Mouse (Mus musculus) mouse embryonic stem cell (cell line): ENCODE data around the gene Cdc20.

Experiments
- in situ Hi-C, 2 experiments: fragments of 300-500 bp; cut with MboI; formaldehyde crosslinking; loops; 1 replicate in 1 of 2; 3 replicates in 1 of 2; pipeline ENCODE4 v1.14.3; 2019 to 2020; ENCODE audit warnings: low sequenced_read_pairs in 2 of 2, low pct_unique_long_range_greater_than_20kb in 1 of 2, mixed read lengths in 1 of 2; ENCODE audit not compliant: unreplicated experiment in 1 of 2

Cdc20 gene

GRCm38 (mm10) chr4:118425374-118425773 lies 11.8 kb downstream of the Cdc20 start:
- in situ Hi-C loops = no loop called here

GRCm38 (mm10) chr4:118424541-118425160 lies 12.5 kb downstream of the Cdc20 start:
- in situ Hi-C loops = no loop called here

DNA sequence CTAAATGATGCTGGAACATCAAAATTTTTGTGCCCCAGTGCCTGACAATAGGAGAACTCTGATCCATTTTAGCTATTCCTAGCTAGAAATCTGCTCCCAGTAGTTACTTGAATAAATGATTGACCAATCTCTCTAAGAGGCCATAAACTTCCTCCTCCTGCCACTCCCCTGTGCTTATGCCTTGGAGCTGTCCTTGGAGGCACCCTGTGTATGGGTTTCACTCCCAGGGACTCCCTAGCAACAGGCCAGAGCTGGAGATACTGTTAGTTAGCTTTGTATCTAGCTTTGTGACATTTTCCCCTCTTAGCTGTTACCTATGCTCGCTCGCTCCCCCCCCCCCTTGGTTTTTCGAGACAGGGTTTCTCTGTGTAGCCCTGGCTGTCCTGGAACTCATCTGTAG lies 15.8 kb downstream of the Cdc20 start:
- in situ Hi-C loops = no loop called here

GRCm38 (mm10) chr4:118417112-118417797 lies 19.9 kb downstream of the Cdc20 start:
- in situ Hi-C loops = no loop called here

DNA sequence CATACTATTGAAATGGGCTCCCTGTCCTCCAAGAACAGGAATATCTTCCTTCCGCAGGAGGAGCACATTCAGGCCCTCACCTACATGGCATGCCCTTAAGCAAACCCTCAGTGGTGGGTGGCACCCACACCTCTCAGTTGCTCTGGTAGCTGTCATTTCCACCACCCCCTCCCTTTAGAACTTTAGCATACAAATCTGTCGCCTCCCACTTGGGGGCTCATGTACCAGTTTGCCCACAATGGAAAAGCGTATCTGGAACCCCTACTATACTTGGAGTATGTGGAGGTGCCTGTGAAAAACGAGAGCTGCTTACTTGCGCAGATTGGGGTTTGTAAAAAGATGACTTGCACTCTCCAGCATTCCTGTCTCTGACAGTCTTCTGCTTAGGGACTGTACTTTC lies 20.8 kb downstream of the Cdc20 start:
- in situ Hi-C loops = no loop called here

GRCm38 (mm10) chr4:118415779-118416178 lies 21.4 kb downstream of the Cdc20 start:
- in situ Hi-C loops = no loop called here

DNA sequence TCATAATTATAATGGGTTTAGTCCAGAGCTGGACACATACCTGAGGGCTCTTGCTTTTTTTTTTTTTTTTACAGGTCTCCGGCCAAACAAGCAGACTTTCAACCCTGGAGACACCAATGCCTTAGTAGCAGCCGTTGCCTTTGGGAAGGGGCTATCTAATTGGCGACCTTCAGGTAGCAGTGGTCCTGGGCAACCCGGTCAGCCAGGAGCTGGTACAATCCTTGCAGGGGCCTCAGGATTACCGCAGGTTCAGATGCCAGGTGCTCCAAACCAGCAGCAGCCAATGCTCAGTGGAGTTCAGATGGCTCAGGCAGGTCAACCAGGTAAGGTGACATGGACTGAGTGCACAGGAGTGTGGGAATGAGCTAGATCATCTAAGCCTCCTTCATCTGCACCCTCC lies 23.6 kb downstream of the Cdc20 start:
- in situ Hi-C loops = no loop called here

- in situ Hi-C loops = no loop called here
Observed at GRCm38 (mm10) chr4:118410871-118411270, 26.3 kb downstream of the Cdc20 start.

- in situ Hi-C loops = no loop called here
Observed at GRCm38 (mm10) chr4:118409142-118409900, 27.8 kb downstream of the Cdc20 start, which contains the start of the genes Szt2 and Med8. Szt2 (minus strand) TSS chr4:118409273. Med8 (plus strand) TSS chr4:118409337.

- in situ Hi-C loops = no loop called here
Observed at GRCm38 (mm10) chr4:118402701-118403100, 34.5 kb downstream of the Cdc20 start.

DNA sequence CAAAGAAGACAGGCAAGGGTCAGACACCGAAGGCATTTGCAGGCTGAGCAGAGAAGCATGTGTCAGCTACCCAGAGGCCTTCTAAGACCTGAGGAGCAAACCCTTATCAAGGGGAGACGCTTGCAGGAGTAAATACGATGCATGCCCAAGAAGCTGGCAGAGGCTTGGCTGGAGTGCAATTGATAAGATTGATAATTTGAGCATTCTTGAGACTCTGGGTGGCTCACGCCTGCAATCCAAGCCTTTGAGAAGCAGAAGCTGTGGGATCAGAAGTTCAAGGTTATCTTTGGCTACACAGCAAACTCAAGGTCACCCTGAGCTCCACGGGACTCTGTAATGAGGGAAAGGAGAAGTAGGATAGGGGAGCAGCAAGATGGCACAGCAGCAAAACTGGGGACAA lies 35.2 kb downstream of the Cdc20 start:
- in situ Hi-C loops = no loop called here

- in situ Hi-C loops = no loop called here
Observed at GRCm38 (mm10) chr4:118401421-118401820, 35.7 kb downstream of the Cdc20 start.

DNA sequence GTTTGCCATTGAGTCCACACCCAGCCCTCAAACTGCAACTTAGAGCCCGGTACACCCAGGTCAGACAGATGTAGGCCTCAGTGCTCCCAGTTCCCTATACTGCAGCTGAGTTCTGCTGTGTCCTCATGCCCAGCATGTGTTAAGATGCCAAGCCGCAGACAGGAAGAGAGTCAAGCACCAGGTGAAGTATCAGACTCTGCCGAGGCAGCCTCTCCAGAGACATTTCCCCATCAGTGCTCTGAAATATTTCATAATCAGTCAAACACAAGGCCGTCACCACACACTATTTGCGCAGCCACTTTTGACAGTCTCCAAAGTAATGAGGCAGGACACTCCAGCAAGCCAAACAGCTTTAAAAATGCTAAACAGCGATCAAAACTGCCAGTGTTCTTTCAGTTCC lies 38.8 kb downstream of the Cdc20 start:
- in situ Hi-C loops = no loop called here

- in situ Hi-C loops = no loop called here
Observed at GRCm38 (mm10) chr4:118396433-118396832, 40.7 kb downstream of the Cdc20 start.

DNA sequence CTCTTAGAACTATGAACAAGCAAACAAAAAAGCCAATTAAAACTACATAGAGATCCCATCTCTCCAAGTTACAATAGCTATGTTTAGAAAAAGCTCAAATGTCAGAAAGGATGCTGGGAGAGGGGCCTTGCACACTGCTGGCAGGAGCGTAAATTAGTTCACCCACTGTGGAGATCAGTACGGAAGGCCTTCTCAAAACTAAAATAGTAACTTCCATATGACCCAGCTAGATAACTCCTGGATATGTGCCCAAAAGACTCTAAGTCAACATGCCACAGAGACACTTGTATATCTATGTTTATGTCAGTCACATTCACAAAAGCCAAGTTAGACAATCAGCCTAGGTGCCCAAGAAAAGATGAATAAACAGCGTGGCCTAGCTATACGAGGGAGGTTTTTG lies 41.9 kb downstream of the Cdc20 start:
- in situ Hi-C loops = no loop called here

GRCm38 (mm10) chr4:118394505-118394904 lies 42.6 kb downstream of the Cdc20 start:
- in situ Hi-C loops = no loop called here

GRCm38 (mm10) chr4:118390146-118390545 lies 47.0 kb downstream of the Cdc20 start:
- in situ Hi-C loops = no loop called here

DNA sequence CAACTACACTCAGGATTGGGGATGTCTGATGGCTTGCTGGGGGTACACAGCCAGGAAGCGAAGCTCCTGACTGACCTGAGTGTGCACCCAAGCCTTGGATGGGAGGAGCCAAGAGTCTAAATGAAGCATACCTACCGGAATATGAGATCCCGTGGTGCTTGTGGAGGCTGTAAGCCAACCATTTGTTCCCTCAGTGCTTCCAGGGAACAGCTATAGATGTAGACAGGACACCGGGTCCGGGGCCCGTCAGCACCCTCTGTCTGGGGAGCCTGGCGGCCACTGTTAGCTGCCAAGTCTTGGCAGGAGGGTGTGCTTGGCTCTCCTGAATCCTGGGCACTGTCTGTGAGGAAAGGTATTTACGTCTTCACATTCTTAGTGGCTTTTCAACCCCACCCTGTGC lies 49.8 kb downstream of the Cdc20 start:
- in situ Hi-C loops = no loop called here

DNA sequence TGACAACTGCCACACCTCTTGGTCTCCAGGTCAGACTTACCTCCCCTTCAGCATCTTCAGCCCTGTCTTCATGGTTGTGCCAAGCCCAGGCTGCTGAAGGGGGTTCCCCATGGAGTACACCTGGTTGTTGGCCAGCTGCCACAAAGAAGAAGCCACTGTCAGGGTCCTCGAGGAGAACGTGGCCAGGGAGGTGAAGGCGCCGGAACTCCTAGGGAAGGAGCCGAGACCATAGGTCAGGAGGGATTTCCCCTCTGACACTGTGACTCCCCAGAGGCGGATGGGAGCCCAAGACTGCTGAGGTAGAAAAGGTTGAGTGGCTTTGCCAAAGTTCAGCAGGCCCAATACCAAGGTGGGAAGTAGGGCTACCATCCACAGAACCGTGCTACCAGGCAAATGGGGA lies 53.9 kb downstream of the Cdc20 start:
- in situ Hi-C loops = no loop called here
